7 mouse cellular contexts compared by ENCODE assay signal in genomic region chrX:170017333-170018245, GRCm38 (mm10). TPM values are rescaled to one million over a fixed set of nuclear protein-coding genes. Genes with fewer than 3 reads are reported as not detected.
DNase-seq lines count a peak whose midpoint lies in the region; ATAC-seq lines count a peak whose summit lies in the region.
"Not testable (repeated sequence)": the region's sequence is repeated elsewhere in the genome, so short reads cannot be mapped to it uniquely, and the experiment has no call there.

No protein-coding gene starts in this region.

- H3K4me2 ChIP-seq in limb, embryonic 12.5 days; midbrain, embryonic 13.5 days (replicated peaks): not testable (repeated sequence)

- not testable (repeated sequence) for H3K4me1 ChIP-seq in limb, embryonic 12.5 days (replicated peaks); midbrain, embryonic 13.5 days (replicated peaks)

- peak overlapping the region; percentile 13; the same call in 1 of the 2 replicates for H3K27ac ChIP-seq in limb, embryonic 12.5 days
- peak overlapping the region; percentile 0; the same call in 1 of the 2 replicates for H3K27ac ChIP-seq in midbrain, embryonic 13.5 days

- peaks cover 39% of the 10 kb centered on the region for H3K9me3 ChIP-seq in limb, embryonic 12.5 days
- H3K9me3 ChIP-seq in midbrain, embryonic 13.5 days: peaks cover 37% of the 10 kb centered on the region

- H3K4me3 ChIP-seq in limb, embryonic 12.5 days (replicated peaks); midbrain, embryonic 13.5 days (replicated peaks): not testable (repeated sequence)

- WGBS in limb, embryonic 12.5 days: 61% methylated on average over 27 of the region's 27 CpGs
- WGBS in midbrain, embryonic 13.5 days: 56% methylated on average over 27 of the region's 27 CpGs

- not testable (repeated sequence) for H3K9ac ChIP-seq in limb, embryonic 12.5 days (replicated peaks); midbrain, embryonic 13.5 days (replicated peaks)

- H3K27me3 ChIP-seq in limb, embryonic 12.5 days; midbrain, embryonic 13.5 days: not testable (repeated sequence)

- ATAC-seq in inflammation-experienced regulatory T-cells, adult 6 months: peak; percentile 24
- ATAC-seq in limb, embryonic 12.5 days (ENCODE audit: insufficient number of reproducible peaks, insufficient read depth, low FRiP score, low TSS enrichment, low read depth): peak; percentile 86
- ATAC-seq in midbrain, embryonic 13.5 days: peak; percentile 87

- DNase-seq in ZHBTc4 (ENCODE audit: low read depth, low spot score): peak; percentile 100
- peak; percentile 83 for DNase-seq in embryo, embryonic 10.5 days (ENCODE audit: low spot score)
- DNase-seq in gastrocnemius, postnatal 25 days: peak; percentile 80
- peak; percentile 77 to 84 for DNase-seq in spleen, postnatal 10 days (ENCODE audit: low spot score in 2 of 2)

- peaks cover 50% of the 10 kb centered on the region for H3K36me3 ChIP-seq in limb, embryonic 12.5 days
- H3K36me3 ChIP-seq in midbrain, embryonic 13.5 days: peaks cover 29% of the 10 kb centered on the region

RNA-seq across cellular contexts. Expression of gene Gm21887, which starts 8.1 kb away (rescaled TPM):
- 10 to 100 TPM; 31.6 to 43.1 TPM for total RNA-seq in gastrocnemius, postnatal 25 days (2021)
- 10 to 100 TPM in 2 of 3 experiments, under 1 TPM in 1; 0.88 to 24.9 (median 14.6) TPM for polyA plus RNA-seq in inflammation-experienced regulatory T-cells, adult 6 months (2017; shearing (Covaris generic))
- polyA plus RNA-seq in limb, embryonic 12.5 days (2016; fragmentation: Nextera tagmentation; extraction: Ambion mirVana): 190 and 276 TPM in 2 replicates
- polyA plus RNA-seq in midbrain, embryonic 13.5 days (2015; fragmentation: Nextera tagmentation; extraction: Ambion mirVana): 164 and 183 TPM in 2 replicates

Comparison
In these comparisons a context has a peak if more than half of its experiments do, and no peak if none do; other contexts are left out.
1. ATAC-seq: peak in every context shown above with its lines; median percentile 87 in midbrain, embryonic 13.5 days; 86 in limb, embryonic 12.5 days; 24 in inflammation-experienced regulatory T-cells, adult 6 months.